Mouse (Mus musculus) heart, adult 8-10 months (tissue): Measurements from ENCODE around the gene Cnih1. TPM values are rescaled to one million over a fixed set of nuclear protein-coding genes. Genes with fewer than 3 reads are reported as not detected.
"Not testable (repeated sequence)": the region's sequence is repeated elsewhere in the genome, so short reads cannot be mapped to it uniquely, and the experiment has no call there.

Experiments used
- DNase-seq: peaks from one replicate; pipeline ENCODE4 v3.0.0; 2022; ENCODE audit warnings: low spot score
- total RNA-seq, 4 experiments: library from RNA; stranded (reverse); gene quantifications; 2 replicates each; pipeline ENCODE4 v1.2.4; 2022

Gene Cnih1
- 10 to 100 TPM; 45.4 to 56.3 (median 48.6) TPM for total RNA-seq

- peak; percentile 89 for DNase-seq
These were observed at the start of gene Cnih1 for GRCm38 (mm10) chr14:46787787-46788504. Gene Cnih1, minus strand, starts transcription at chr14:46788411.

GRCm38 (mm10) chr14:46832354-46833272 is 44.4 kb upstream of the Cnih1 start:
- peak; percentile 41 for DNase-seq

- DNase-seq = peak; percentile 96
These were observed 43.7 kb upstream of the Cnih1 start, which contains the start of gene Cgrrf1 for GRCm38 (mm10) chr14:46831837-46832333. Gene Cgrrf1, plus strand, starts transcription at chr14:46832125.

- peak; percentile 17 for DNase-seq
These were observed 43.1 kb upstream of the Cnih1 start for GRCm38 (mm10) chr14:46831295-46831694.

GRCm38 (mm10) chr14:46827430-46827829 is 39.2 kb upstream of the Cnih1 start:
- DNase-seq = no peak

- no peak for DNase-seq
These were observed 35.8 kb upstream of the Cnih1 start for GRCm38 (mm10) chr14:46823996-46824395.

- DNase-seq = peak; percentile 97
These were observed 33.9 kb upstream of the Cnih1 start, which contains the start of gene Gmfb for GRCm38 (mm10) chr14:46821873-46822716. Gene Gmfb, minus strand, starts transcription at chr14:46822242.

GRCm38 (mm10) chr14:46821271-46821872 is 33.2 kb upstream of the Cnih1 start:
- DNase-seq = peak; percentile 40

- not testable (repeated sequence) for DNase-seq
These were observed 31.8 kb upstream of the Cnih1 start for GRCm38 (mm10) chr14:46819961-46820360.

GRCm38 (mm10) chr14:46818743-46819142 is 30.5 kb upstream of the Cnih1 start:
- no peak for DNase-seq

GRCm38 (mm10) chr14:46816916-46817622 is 28.9 kb upstream of the Cnih1 start:
- no peak for DNase-seq

- DNase-seq = no peak
These were observed 27.4 kb upstream of the Cnih1 start for GRCm38 (mm10) chr14:46815640-46816039.

- no peak for DNase-seq
These were observed 19.7 kb upstream of the Cnih1 start for GRCm38 (mm10) chr14:46807927-46808326.

GRCm38 (mm10) chr14:46806186-46806585 is 18.0 kb upstream of the Cnih1 start:
- no peak for DNase-seq

- DNase-seq = no peak
These were observed 15.6 kb upstream of the Cnih1 start for GRCm38 (mm10) chr14:46803791-46804190.

GRCm38 (mm10) chr14:46803259-46803658 is 15.0 kb upstream of the Cnih1 start:
- DNase-seq = no peak

- DNase-seq = no peak
These were observed 12.6 kb upstream of the Cnih1 start for GRCm38 (mm10) chr14:46800684-46801345.

- DNase-seq = no peak
These were observed 5.9 kb upstream of the Cnih1 start for GRCm38 (mm10) chr14:46794157-46794556.

- no peak for DNase-seq
These were observed 2.5 kb upstream of the Cnih1 start for GRCm38 (mm10) chr14:46790723-46791122.

- no peak for DNase-seq
These were observed 2.1 kb upstream of the Cnih1 start for GRCm38 (mm10) chr14:46790303-46790702.
